In the genomic region with DNA sequence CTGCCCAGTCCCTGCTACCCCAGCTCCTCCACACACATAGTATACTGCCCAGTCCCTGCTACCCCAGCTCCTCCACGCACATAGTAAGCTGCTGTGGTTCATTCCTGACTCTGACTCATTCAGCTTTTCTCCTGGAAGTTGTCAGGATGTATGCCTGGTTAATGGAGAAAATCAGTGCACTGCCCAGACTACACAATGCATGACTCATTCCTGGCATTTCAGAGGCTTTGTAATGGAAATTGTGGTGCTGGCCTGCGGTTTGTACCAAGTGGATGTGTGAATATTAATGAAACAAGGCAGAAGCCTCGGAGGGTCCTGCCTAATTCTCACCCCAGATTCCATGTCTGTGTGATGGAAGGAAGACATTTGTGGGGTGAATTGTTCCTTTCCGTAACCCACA, we compare ENCODE assay signal across 9 mouse cellular contexts.
DNase-seq lines count a peak whose midpoint lies in the region; ATAC-seq and TF ChIP-seq lines count a peak whose summit lies in the region.
"Had no signal": no experiment of that assay in that cellular context is flagged by ENCODE, and none has a peak within 500 bp of the region (broad histone marks: within the 10 kb centered on the region; RNA-seq: fewer than 3 reads in every experiment).

No protein-coding gene starts in this region.

- H3K9me3 ChIP-seq in heart, embryonic 15.5 days (replicated peaks): no peaks in the 10 kb centered on the region
- H3K9me3 ChIP-seq in forebrain, embryonic 13.5 days (replicated peaks): no peaks in the 10 kb centered on the region

- no peak; the same call in 1 of the 2 replicates for ATAC-seq in heart, embryonic 15.5 days (replicated peaks; ENCODE audit: insufficient number of reproducible peaks, insufficient read depth, low FRiP score, low read depth)
- ATAC-seq in forebrain, embryonic 13.5 days: peak; percentile 93
- ATAC-seq: liver, postnatal 0 days had no signal

- H3ac ChIP-seq in myocyte (ENCODE audit: control insufficient read depth, insufficient read length): no peak overlapping the region

- H3K9ac ChIP-seq in heart, embryonic 15.5 days: no peak overlapping the region
- H3K9ac ChIP-seq in forebrain, embryonic 13.5 days: no peak overlapping the region
- H3K9ac ChIP-seq: liver, postnatal 0 days had no signal

- no peak for DNase-seq in heart, postnatal 36 days
- peak; percentile 98 for DNase-seq in R1 (ENCODE audit: low read depth, low spot score)
- DNase-seq in spleen, postnatal 10 days (ENCODE audit: low spot score in 2 of 2): no peak
- no peak for DNase-seq in cerebellum, postnatal 4 days (ENCODE audit: low spot score in 2 of 2)
- DNase-seq in urinary bladder, adult 2 months (ENCODE audit: low spot score): no peak
- DNase-seq: liver, postnatal 0 days had no signal

- no peaks in the 10 kb centered on the region for H3K27me3 ChIP-seq in heart, embryonic 15.5 days
- H3K27me3 ChIP-seq in forebrain, embryonic 13.5 days: no peaks in the 10 kb centered on the region
- no peaks in the 10 kb centered on the region for H3K27me3 ChIP-seq in myocyte (ENCODE audit: control insufficient read depth, insufficient read depth, insufficient read length)

- no peak for TF ChIP-seq POLR2A in myocyte (IDR thresholded peaks at IDR 0.05; ENCODE audit: insufficient read length, low read depth)

- peak overlapping the region; percentile 53 for H3K27ac ChIP-seq in heart, embryonic 15.5 days
- peak overlapping the region; percentile 69 for H3K27ac ChIP-seq in forebrain, embryonic 13.5 days

- H3K79me2 ChIP-seq in myocyte (ENCODE audit: control insufficient read depth, insufficient read depth): peaks cover 29% of the 10 kb centered on the region

- H3K36me3 ChIP-seq in heart, embryonic 15.5 days: no peaks in the 10 kb centered on the region
- H3K36me3 ChIP-seq in forebrain, embryonic 13.5 days (ENCODE audit: poor library complexity, severe bottlenecking): no peaks in the 10 kb centered on the region
- no peaks in the 10 kb centered on the region for H3K36me3 ChIP-seq in myocyte (ENCODE audit: control insufficient read depth, insufficient read depth)

- no peak overlapping the region for H3K4me2 ChIP-seq in heart, embryonic 15.5 days
- H3K4me2 ChIP-seq in forebrain, embryonic 13.5 days: peak overlapping the region; percentile 24
- peak overlapping the region; percentile 85 for H3K4me2 ChIP-seq in myocyte (ENCODE audit: low read depth)

- H3K4me1 ChIP-seq in heart, embryonic 15.5 days (replicated peaks): peaks cover 40% of the 10 kb centered on the region
- peaks cover 23% of the 10 kb centered on the region for H3K4me1 ChIP-seq in forebrain, embryonic 13.5 days

- intact Hi-C loops in heart, postnatal 36 days (cut with DNase I): no loop called here

- H3K4me3 ChIP-seq in heart, embryonic 15.5 days: no peak overlapping the region
- no peak overlapping the region for H3K4me3 ChIP-seq in forebrain, embryonic 13.5 days
- no peak overlapping the region for H3K4me3 ChIP-seq in myocyte

- WGBS in heart, embryonic 15.5 days: 38% methylated on average over 4 of the region's 4 CpGs
- WGBS in forebrain, embryonic 13.5 days: 6% methylated on average over 4 of the region's 4 CpGs

TF ChIP-seq in myocyte, 11 proteins besides CTCF, POLR2A, EP300 and RAD21:
- TF ChIP-seq MYOG (IDR thresholded peaks at IDR 0.05; ENCODE audit: control insufficient read depth in 1 of 3, insufficient read depth in 1 of 3, insufficient read length in 2 of 3, low read depth in 2 of 3) (no peak), TCF12 (IDR thresholded peaks at IDR 0.05; ENCODE audit: insufficient read depth, poor library complexity, severe bottlenecking) (no peak), TCF3 (IDR thresholded peaks at IDR 0.05; ENCODE audit: insufficient read length, low read depth) (no peak), CEBPB (IDR thresholded peaks at IDR 0.05; ENCODE audit: insufficient read depth, poor library complexity, severe bottlenecking) (peak; percentile 33; the same call in 1 of the 2 replicates)
